Mouse (Mus musculus): ENCODE data around the gene Enoph1.

Enoph1 gene

DNA sequence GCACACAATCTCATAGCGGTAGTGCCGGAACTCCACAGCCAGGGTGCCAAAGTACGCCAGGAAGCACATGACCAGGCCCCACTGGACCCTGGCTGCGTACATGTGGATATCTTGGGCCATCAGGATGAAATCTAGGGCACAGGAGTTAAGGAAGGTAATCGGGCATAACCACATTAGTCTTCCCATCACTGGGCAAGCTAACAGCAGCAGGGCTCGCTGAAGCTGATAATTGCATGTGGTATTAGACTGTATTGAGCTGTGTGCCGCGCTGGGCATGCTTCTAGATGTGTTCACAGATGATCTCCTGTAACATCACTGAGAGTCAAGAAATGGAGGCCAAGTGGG, 40.1 kb downstream of the Enoph1 start:
- no peak for DNase-seq

DNA sequence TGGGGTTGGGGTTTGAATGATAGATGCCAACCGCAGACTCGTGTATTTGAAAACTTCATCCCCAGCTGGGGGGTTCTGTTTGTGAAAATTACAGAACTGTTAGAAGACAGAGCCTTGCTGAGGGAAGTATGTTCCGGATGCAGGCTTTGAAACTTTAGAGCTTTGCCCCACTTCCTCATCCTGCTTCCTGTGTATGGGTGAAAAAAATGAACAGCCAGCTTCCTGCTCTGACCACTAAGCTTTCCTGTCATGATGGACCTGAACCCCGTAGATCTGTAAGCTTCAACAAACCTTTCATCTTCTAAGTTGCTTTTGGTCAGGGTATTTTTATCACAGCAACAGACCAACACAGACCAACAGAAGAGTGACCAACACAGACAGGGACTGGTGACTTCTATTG, 42.2 kb downstream of the Enoph1 start:
- DNase-seq: no peak

DNA sequence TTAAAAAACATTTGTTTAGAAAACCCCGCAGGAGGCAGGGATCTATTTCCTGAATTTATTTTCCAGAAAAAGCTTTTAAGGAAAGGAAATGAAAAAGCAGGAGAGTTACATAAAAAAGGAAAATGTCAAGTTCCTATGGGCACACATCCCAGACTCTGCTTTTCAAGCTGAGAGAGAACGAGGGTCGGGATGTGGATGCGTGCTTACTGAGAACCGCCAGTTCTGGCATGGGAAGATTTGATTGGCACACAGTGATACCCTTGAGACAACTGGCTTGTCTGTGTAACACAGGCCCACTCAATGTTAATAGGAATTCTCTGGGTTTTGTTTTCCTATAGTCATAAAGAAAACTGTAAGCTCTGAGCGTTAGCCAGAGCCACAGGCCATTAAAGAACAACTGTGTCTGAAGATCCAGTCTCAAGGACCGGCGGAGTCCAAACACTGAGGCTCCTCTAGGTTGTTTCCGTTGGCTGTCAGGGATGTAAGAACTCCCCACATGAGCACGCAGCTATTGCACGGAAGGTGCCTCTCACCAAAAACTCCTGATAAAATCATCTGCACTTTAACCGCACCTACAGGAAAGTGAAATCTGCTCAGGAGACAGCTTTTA, 44.3 kb downstream of the Enoph1 start:
- DNase-seq: no peak

DNA sequence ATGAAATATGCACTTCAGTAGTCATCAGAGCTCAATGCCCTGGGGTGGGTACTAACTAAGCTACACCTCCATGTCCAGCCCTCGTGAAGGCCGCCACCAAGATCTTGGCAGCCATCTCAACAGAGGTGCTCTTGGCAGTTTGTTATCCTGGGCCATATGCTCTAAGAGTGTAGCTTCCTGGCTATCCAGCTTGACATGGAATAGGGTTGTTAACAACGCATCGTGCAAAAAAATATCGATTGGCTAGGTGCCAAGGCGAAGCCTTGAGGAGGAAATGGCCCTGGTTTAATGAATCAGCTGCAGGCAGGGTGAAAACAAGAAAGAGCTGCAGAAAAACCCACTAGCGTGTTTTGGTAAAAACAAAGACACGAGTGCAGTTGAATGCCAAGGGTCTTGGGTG, 45.3 kb downstream of the Enoph1 start:
- DNase-seq: no peak

DNA sequence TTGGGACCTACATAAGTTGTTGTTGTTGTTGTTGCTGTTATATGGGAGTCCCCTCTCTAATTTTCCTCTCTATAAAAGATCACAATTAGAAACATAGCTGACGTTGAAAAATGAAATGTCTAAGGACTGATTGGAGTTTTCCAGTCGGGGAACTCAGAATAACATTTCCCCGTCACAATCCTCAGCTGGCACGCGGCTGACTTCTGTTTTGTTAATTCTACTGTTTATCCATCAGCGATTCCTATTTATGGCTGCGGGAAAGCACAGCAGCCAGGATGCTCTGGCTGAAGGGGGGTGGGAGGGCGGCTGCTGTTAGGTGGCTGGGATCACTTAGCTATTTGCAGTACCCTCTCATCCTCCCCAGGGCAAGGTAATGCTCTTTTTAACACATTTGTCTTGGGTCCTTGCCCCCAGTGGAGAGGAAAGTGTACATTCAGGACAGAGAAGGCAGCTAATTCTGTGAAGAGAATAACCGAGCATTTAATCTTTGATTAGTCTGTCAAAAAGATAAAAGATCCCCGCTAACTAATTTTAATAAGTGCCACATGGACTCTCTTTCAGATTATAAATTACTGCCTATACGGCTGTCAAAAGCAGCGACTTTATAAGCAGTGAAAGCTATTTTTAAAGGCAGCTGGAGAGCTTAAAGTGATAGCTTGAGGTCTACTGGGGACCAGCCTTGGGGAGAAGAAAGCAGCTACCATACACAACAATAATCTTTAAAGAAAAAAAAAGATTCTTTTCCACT, 50.9 kb downstream of the Enoph1 start:
- DNase-seq: no peak

DNA sequence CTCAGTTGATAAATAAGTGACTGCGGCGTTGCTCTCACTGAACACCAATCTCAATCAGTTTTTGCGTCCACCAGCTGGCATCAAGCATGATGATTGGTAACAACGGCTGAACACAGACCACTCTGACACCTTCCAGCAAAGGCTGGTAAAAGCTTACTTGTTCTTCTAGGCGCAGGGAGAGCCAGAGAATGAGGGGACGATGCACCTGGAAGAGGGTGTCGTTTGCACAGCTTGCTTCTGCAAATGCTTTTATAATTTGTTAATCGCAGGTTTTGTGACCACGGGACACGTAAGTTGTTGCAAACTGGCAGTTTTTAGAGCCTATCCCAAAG, 51.4 kb downstream of the Enoph1 start:
- DNase-seq: no peak

DNA sequence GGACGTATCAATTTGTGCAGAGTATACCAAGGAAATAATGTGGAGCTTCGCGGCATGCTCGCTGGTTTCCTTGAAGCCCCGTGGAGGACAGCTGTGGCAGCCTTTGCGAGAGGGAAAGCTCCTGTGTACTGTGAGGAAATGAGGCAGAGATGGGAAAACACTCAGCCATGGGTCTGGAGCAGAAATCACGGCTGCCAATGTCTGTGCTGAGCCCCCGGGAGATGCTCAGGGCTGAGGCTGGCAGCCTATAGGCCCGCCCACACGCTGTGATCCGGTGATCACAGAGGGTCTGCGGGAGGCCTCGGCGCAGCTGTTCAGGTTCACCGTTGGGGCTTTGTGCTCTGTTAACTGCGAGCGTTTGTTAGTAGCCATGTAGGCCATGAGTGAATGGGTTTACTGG, 51.8 kb downstream of the Enoph1 start:
- DNase-seq: no peak

DNA sequence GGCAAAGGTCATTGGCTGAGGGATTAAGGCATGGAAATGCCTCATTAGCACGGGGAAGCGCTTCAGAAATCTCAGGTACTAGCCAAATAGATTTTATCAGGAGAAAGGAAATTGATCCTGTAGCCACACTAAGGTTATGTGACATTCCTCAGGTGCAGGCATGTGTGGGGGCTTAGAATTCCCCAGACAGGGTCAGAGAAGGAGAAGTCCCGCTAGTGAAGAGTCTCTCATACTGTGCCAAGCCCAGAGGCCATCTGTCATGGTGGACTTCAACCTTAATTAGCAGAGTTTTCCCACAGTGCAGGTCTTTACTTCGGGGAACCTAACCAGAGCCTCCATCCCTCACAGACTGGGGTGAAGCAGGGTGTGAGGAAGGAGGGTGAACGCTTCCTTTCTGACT, 57.2 kb downstream of the Enoph1 start:
- no peak for DNase-seq

DNA sequence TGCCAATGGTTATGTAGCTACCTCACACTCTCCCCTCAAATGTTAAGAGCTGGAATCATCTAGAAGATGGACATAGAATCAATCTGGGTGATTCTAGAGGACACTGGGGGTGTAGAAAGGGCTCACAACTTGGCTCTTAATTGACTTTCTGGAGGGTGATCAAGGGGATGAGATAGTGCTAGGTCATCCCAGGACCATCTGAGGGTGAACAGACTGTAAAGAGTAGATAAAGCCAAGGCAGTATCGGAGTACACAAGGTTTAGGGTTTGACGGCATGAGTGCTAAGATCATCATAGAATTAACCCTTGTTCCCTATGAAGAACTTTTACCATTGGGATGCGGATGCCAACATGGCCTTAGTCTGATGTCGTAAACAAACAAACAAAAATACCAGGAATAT, 58.2 kb downstream of the Enoph1 start:
- DNase-seq: no peak

DNA sequence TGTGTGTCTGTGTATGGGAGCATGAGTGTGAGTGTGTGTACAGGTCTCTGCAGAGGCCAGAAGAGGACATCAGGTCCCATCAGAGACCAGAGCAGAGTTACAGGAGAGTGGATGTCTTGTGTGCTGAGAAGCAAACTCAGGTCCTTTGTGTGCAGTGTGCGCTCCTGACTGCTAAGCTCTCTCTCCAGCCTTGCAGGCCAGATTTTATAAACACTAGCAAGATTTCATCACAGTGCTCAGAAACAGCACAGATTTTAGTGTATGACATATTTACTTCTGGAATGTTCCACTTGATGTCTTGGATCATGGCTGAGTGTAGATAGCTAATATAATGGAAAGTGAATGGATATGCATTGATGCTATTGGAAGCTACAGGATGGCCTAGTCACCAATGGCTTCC, 62.6 kb downstream of the Enoph1 start:
- no peak for DNase-seq

DNA sequence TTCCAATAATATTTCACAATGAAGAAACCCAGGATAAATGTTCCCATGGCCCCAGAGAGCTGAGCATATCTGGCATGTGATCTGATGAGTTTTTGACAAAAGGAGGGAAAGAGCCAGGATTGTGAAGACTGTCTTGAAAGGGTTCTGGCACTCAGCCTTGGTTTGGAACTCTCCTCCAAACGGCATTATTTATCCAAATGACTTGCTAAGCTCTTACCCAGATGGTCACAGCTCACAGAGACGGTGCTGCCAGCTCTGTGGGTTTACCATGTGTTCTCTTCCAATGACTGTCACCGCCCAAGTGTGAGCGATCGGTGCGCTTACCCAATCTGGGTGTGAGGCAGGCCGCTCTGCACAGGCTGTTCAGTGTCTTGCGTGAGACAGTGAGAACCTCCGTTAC, 69.1 kb downstream of the Enoph1 start:
- DNase-seq: peak; percentile 40

DNA sequence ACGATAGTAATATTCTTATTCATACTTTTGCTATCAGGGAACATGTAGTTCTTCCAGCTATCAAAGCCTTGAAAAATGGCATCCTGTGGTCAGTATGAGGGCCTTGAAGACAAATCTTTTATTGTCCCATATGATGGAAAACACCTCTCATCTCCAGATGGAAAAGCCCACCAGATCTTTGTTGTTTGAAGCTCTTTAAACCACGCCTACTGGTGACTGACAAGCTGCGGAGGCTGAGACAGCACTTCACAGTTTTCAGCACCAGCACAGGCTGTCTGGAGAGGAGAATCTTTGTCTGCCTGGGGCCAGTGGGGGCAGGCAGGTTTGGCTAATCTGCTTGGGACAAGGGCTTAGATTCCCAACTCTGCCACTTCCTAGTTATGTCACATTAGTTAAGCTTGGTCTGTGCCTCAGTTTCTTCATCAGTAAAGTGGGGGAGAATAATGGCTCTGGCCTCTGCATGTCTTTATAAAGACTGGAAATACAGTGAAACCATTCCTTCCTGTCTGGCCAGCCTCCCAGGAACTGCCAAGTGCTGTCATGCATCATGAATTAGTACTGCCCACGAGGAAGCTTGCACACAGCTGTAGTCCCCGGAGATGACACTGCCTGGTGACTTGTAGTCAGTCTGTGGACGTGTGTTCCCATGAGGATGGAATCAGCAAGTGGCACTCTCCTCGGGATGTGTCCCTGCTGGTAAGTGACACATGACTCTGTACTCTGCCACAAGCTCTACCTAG, 69.9 kb downstream of the Enoph1 start:
- DNase-seq: no peak

DNA sequence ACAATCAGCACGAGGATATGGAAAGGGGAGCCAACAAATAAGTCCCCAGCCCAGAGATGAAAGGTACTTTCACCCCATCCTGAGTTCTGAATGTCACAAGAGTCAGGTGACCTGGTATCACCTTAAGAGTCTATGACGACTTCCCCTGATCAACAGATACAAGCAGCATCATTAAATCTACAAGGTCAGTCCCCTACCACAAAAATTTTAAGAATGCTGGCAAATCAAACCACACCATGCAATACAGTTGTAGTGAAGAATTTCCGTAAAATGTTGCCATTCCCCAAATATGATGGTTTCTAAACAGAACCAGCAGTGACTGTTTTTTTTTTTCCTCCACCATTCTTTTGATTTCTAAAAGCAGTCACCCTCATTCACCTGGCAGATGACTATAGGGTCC, 70.8 kb downstream of the Enoph1 start:
- DNase-seq: no peak

DNA sequence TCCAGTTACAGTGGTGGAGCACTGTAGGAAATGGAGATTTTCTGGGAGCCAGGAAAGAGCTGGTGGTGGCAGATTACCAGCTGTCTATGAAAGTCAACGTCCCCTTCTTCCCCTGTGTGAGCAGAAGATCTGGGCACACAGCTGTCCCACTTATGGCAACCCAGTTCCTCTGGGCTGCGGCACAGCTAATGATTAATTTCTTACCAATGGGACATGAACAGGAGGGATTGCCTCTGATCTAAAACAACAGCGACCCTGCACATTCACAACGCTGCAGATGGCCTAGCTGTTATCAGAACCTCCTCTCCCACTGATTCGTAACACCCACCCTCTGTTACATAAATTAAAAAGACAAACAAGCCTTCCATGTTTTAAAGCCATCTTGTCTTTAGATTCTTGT, 73.6 kb downstream of the Enoph1 start:
- DNase-seq: no peak

Data from right cerebral cortex, postnatal 14 days (tissue).